In the genomic region with DNA sequence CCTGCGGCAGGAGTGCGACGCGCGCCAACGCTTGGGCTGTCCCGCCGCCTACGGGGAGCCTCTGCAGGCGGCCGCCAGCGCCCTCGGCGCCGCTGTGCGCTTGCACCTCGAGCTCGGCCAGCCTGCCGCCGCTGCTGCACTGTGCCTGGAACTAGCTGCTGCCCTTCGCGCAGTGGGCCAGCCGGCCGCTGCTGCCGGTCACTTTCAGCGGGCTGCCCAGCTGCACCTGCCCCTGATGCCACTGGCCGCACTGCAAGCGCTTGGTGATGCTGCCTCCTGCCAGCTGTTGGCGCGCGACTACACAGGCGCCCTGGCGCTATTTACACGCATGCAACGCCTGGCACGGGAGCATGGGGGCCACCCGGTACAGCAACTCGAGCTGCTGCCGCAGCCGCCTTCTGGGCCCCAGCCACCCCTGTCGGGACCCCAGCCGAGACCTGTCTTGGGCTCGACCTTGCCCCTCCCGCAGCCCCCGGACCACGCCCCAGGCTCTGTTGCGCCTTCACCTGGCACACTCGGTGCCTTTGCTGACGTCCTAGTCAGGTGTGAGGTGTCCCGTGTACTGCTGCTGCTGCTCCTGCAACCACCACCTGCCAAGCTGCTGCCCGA, we compare ENCODE assay signal across 9 mouse cellular contexts. TPM values are rescaled to one million over a fixed set of nuclear protein-coding genes. Genes with fewer than 3 reads are reported as not detected.
A peak's percentile ranks its signal among the peaks of the same experiment; 100 is the strongest.
DNase-seq lines count a peak whose midpoint lies in the region; ATAC-seq and TF ChIP-seq lines count a peak whose summit lies in the region.
"Had no signal": no experiment of that assay in that cellular context is flagged by ENCODE, and none has a peak within 500 bp of the region (broad histone marks: within the 10 kb centered on the region; RNA-seq: fewer than 3 reads in every experiment).

No protein-coding gene starts in this region.

- H3K4me1 ChIP-seq in G1E (ENCODE audit: insufficient read depth, low read depth, low read length) = peaks cover 4% of the 10 kb centered on the region; the same call in 1 of the 2 replicates
- H3K4me1 ChIP-seq in hindbrain, embryonic 12.5 days = no peaks in the 10 kb centered on the region

- H3K9ac ChIP-seq in hindbrain, embryonic 12.5 days = peak overlapping the region; percentile 72

- WGBS in hindbrain, embryonic 12.5 days = 24% methylated on average over 47 of the region's 51 CpGs

- DNase-seq in G1E (ENCODE audit: low spot score) = peak; percentile 19
- DNase-seq in cerebellum, adult 18-20 months = peak; percentile 62 to 64
- DNase-seq in frontal cortex, postnatal 10 days (ENCODE audit: low spot score in 2 of 2) = peak; percentile 43 to 50
- peak; percentile 34 to 61 for DNase-seq in left cerebral cortex, postnatal 10 days (ENCODE audit: extremely low spot score in 1 of 2, low spot score in 2 of 2)
- DNase-seq in right cerebral cortex, adult 2 months (ENCODE audit: low spot score in 2 of 2) = peak; percentile 26 to 30
- peak; percentile 9 for DNase-seq in urinary bladder, postnatal 10 days (ENCODE audit: low spot score)

- ATAC-seq in G1E (ENCODE audit: extremely low read depth, insufficient number of reproducible peaks, low FRiP score, poor library complexity, severe bottlenecking) = no peak
- peak; percentile 64 for ATAC-seq in hindbrain, embryonic 12.5 days (ENCODE audit: low FRiP score)
- ATAC-seq in megakaryocyte progenitor cell, adult 5-6 weeks (replicated peaks; ENCODE audit: poor library complexity) = peak; percentile 56

- peak overlapping the region; percentile 71 for H3K4me2 ChIP-seq in hindbrain, embryonic 12.5 days (replicated peaks)

- no peak for TF ChIP-seq CTCF in G1E (IDR thresholded peaks at IDR 0.05; ENCODE audit: low read depth, low read length)

- H3K27me3 ChIP-seq in G1E (ENCODE audit: insufficient read depth, low read length) = no peaks in the 10 kb centered on the region
- H3K27me3 ChIP-seq in hindbrain, embryonic 12.5 days = peaks cover 11% of the 10 kb centered on the region; the same call in 1 of the 2 replicates

- H3K27ac ChIP-seq in hindbrain, embryonic 12.5 days = peak overlapping the region; percentile 92

- H3K9me3 ChIP-seq in G1E (replicated peaks) = no peaks in the 10 kb centered on the region
- H3K9me3 ChIP-seq in hindbrain, embryonic 12.5 days (replicated peaks) = no peaks in the 10 kb centered on the region

- intact Hi-C loops in left cerebral cortex, postnatal 10 days (cut with DNase I) = loop anchor here (5.0 kb wide), 1 partner anchor 166 kb away; a partner anchor contains a TSS

- no peaks in the 10 kb centered on the region for H3K36me3 ChIP-seq in G1E (replicated peaks)
- no peaks in the 10 kb centered on the region for H3K36me3 ChIP-seq in hindbrain, embryonic 12.5 days

- H3K4me3 ChIP-seq in G1E (ENCODE audit: low read depth, low read length) = peak overlapping the region; percentile 82
- H3K4me3 ChIP-seq in hindbrain, embryonic 12.5 days = peak overlapping the region; percentile 62

RNA-seq across cellular contexts. Expression of a gene that starts 0.6 kb away (rescaled TPM):
- total RNA-seq in G1E (2014; fragmentation: Nextera tagmentation) = 2.0 and 2.3 TPM in 2 replicates
- total RNA-seq in G1E (2017) = 5.9 and 6.1 TPM in 2 replicates
- 14.7 and 18.2 TPM in 2 replicates for polyA plus RNA-seq in G1E (2012)
- polyA plus RNA-seq in hindbrain, embryonic 12.5 days (2016; fragmentation: Nextera tagmentation; extraction: Ambion mirVana) = 25.0 and 26.1 TPM in 2 replicates
- total RNA-seq in left cerebral cortex, postnatal 10 days (2021) = 10 to 100 TPM; 14.3 to 15.1 TPM
- 4.1 and 5.6 TPM in 2 replicates for total RNA-seq in megakaryocyte progenitor cell, adult 5-6 weeks (2015)
- 2.6 and 2.8 TPM in 2 replicates for total RNA-seq in megakaryocyte progenitor cell, adult 5-6 weeks (2017)

RNA-seq across cellular contexts. Expression of a gene that starts 14.2 kb away (rescaled TPM):
- not detected in 2 replicates for total RNA-seq in G1E (2014; fragmentation: Nextera tagmentation)
- 0.33 TPM in 1 of 2 replicates, not detected in the other for total RNA-seq in G1E (2017)
- not detected in 2 replicates for polyA plus RNA-seq in G1E (2012)
- 0.81 TPM in 1 of 2 replicates, not detected in the other for polyA plus RNA-seq in hindbrain, embryonic 12.5 days (2016; fragmentation: Nextera tagmentation; extraction: Ambion mirVana)
- under 1 TPM in 1 of 2 experiments, not detected in 1; 0.90 TPM for total RNA-seq in left cerebral cortex, postnatal 10 days (2021)
- total RNA-seq in megakaryocyte progenitor cell, adult 5-6 weeks (2015) = 4.2 and 16.7 TPM in 2 replicates
- total RNA-seq in megakaryocyte progenitor cell, adult 5-6 weeks (2017) = 10.1 and 11.2 TPM in 2 replicates

RNA-seq across cellular contexts. Expression of a gene that starts 14.6 kb away (rescaled TPM):
- total RNA-seq in G1E (2014; fragmentation: Nextera tagmentation) (not detected in 2 replicates), G1E (2017) (0.11 TPM in 1 of 2 replicates, not detected in the other)
- not detected in 2 replicates for polyA plus RNA-seq in G1E (2012)
- 0.63 and 1.2 TPM in 2 replicates for polyA plus RNA-seq in hindbrain, embryonic 12.5 days (2016; fragmentation: Nextera tagmentation; extraction: Ambion mirVana)
- total RNA-seq in left cerebral cortex, postnatal 10 days (2021) = 1 to 10 TPM in 1 of 2 experiments, under 1 TPM in 1; 0.45 to 1.1 TPM
- 16.7 and 22.3 TPM in 2 replicates for total RNA-seq in megakaryocyte progenitor cell, adult 5-6 weeks (2015)
- 15.1 and 18.7 TPM in 2 replicates for total RNA-seq in megakaryocyte progenitor cell, adult 5-6 weeks (2017)

RNA-seq across cellular contexts. Expression of a gene that starts 36.5 kb away (rescaled TPM):
- total RNA-seq in G1E (2014; fragmentation: Nextera tagmentation) (not detected in 2 replicates), G1E (2017) (0.16 TPM in 1 of 2 replicates, not detected in the other)
- not detected in 2 replicates for polyA plus RNA-seq in G1E (2012)
- polyA plus RNA-seq in hindbrain, embryonic 12.5 days (2016; fragmentation: Nextera tagmentation; extraction: Ambion mirVana) = 0.35 and 0.43 TPM in 2 replicates
- total RNA-seq in left cerebral cortex, postnatal 10 days (2021) = not detected
- not detected in 2 replicates for total RNA-seq in megakaryocyte progenitor cell, adult 5-6 weeks (2015)
- not detected in 2 replicates for total RNA-seq in megakaryocyte progenitor cell, adult 5-6 weeks (2017)
- total RNA-seq: layer of hippocampus, postnatal 36 days had no signal

RNA-seq across cellular contexts. Expression of a gene that starts 36.7 kb away (rescaled TPM):
- total RNA-seq in G1E (2014; fragmentation: Nextera tagmentation) (not detected in 2 replicates), G1E (2017) (0.11 TPM in 1 of 2 replicates, not detected in the other)
- not detected in 2 replicates for polyA plus RNA-seq in G1E (2012)
- 18.8 and 20.3 TPM in 2 replicates for polyA plus RNA-seq in hindbrain, embryonic 12.5 days (2016; fragmentation: Nextera tagmentation; extraction: Ambion mirVana)
- 1 to 10 TPM; 1.2 to 9.8 TPM for total RNA-seq in left cerebral cortex, postnatal 10 days (2021)
- 7.7 and 8.5 TPM in 2 replicates for total RNA-seq in megakaryocyte progenitor cell, adult 5-6 weeks (2015)
- 6.2 and 8.8 TPM in 2 replicates for total RNA-seq in megakaryocyte progenitor cell, adult 5-6 weeks (2017)

Comparison
In these comparisons a context has a peak if more than half of its experiments do, and no peak if none do; other contexts are left out.
1. DNase-seq: peak in every context shown above with its lines; median percentile 63 in cerebellum, adult 18-20 months; 48 in left cerebral cortex, postnatal 10 days; 46 in frontal cortex, postnatal 10 days; 28 in right cerebral cortex, adult 2 months; 19 in G1E; 9 in urinary bladder, postnatal 10 days.
2. RNA of a gene that starts 14.6 kb away (total RNA-seq): 15.1 to 22.3 TPM in megakaryocyte progenitor cell, adult 5-6 weeks; 0.45 to 1.1 TPM in left cerebral cortex, postnatal 10 days and 0.11 TPM in G1E; every median in the first group is over 4 times any median in the second.